Mouse (Mus musculus): ENCODE data around the gene Wdfy2. TPM values are rescaled to one million over a fixed set of nuclear protein-coding genes. Genes with fewer than 3 reads are reported as not detected.

The Wdfy2 gene
- polyA plus RNA-seq, 1 experiment, result 3.3 TPM

- WGBS, result 71% methylated on average over 7 of the region's 7 CpGs
- DNase-seq (ENCODE audit: low read depth, low spot score), result no peak
Observed at GRCm38 (mm10) chr14:62991849-62992510, 154.5 kb downstream of the Wdfy2 start.

- no peak for DNase-seq (ENCODE audit: low read depth, low spot score)
Observed at GRCm38 (mm10) chr14:62997777-62998176, 160.3 kb downstream of the Wdfy2 start, which contains the start of gene Defb47. Defb47 (plus strand) TSS chr14:62998077.

GRCm38 (mm10) chr14:62998977-62999376, 161.5 kb downstream of the Wdfy2 start:
- WGBS, result 75% methylated on average over 4 of the region's 4 CpGs
- DNase-seq (ENCODE audit: low read depth, low spot score), result no peak

More at GRCm38 (mm10) chr14:62997777-62998176, 160.3 kb downstream of the Wdfy2 start, which contains the start of gene Defb47:
- 74% methylated on average over 8 of the region's 8 CpGs for WGBS

- WGBS, result 56% methylated on average over 2 of the region's 2 CpGs
- no peak for DNase-seq (ENCODE audit: low read depth, low spot score)
Observed at GRCm38 (mm10) chr14:63002588-63002987, 165.1 kb downstream of the Wdfy2 start.

Other genes with a start within 250 kb of the Wdfy2 start
- gene Serpine3, start 174.0 kb upstream of the Wdfy2 start, polyA plus RNA-seq (2012; rRNA removed), result not detected in 2 replicates
- gene Ints6, start 76.5 kb upstream of the Wdfy2 start, polyA plus RNA-seq (2012; rRNA removed), result 2.2 and 3.2 TPM in 2 replicates
- gene Defb48, start 146.8 kb downstream of the Wdfy2 start, polyA plus RNA-seq (2012; rRNA removed), result 0.64 TPM in 1 of 2 replicates, not detected in the other
- 1.0 TPM in 1 of 2 replicates, not detected in the other for gene Defb47, start 160.4 kb downstream of the Wdfy2 start, polyA plus RNA-seq (2012; rRNA removed)
- not detected in 2 replicates for gene Defb43, start 174.1 kb downstream of the Wdfy2 start, polyA plus RNA-seq (2012; rRNA removed)
- gene Defb42, start 209.3 kb downstream of the Wdfy2 start, polyA plus RNA-seq (2012; rRNA removed), result 0.47 TPM in 1 of 2 replicates, not detected in the other
- gene Defb30, start 212.3 kb downstream of the Wdfy2 start, polyA plus RNA-seq (2012; rRNA removed), result not detected in 2 replicates

All from large intestine, adult 2 months (tissue).